Mouse (Mus musculus): Measurements from ENCODE around the gene Gm4881.

GRCm38 (mm10) chr7:24896269-24896668 lies 48.0 kb downstream of the Gm4881 start:
- no peak for TF ChIP-seq CTCF (conservative IDR thresholded peaks at IDR 0.05; ENCODE audit: low read length)
- no peak for TF ChIP-seq NANOG (IDR thresholded peaks at IDR 0.05; ENCODE audit: borderline replicate concordance, low read length)

Measured in E14TG2a.4 (cell line).